Mouse (Mus musculus) cerebellum, postnatal 36 days (tissue): Measurements from ENCODE around the gene Gm48551.

Experiments
- DNase-seq, 2 experiments: peaks; one replicate each; pipeline ENCODE4 v3.0.0; 2021 to 2022; ENCODE audit warnings: mixed read lengths in 2 of 2

Gene Gm48551

DNA sequence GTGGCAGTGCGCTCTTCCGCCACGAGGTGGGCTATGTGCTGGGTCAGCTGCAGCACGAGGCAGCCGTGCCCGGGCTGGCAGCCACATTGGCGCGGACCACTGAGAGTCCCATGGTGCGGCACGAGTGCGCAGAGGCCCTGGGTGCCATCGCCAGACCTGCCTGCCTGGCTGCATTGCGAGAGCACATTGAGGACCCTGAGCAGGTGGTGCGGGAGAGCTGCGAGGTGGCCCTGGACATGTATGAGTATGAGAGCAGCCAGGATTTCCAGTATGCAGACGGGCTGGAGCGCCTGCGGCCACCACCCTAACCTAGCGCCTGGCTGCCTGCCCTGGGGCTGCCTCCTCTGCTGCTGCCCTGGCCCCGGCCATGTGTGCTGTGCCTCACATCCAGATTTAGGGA is 3.5 kb downstream of the Gm48551 start:
- no peak for DNase-seq

DNA sequence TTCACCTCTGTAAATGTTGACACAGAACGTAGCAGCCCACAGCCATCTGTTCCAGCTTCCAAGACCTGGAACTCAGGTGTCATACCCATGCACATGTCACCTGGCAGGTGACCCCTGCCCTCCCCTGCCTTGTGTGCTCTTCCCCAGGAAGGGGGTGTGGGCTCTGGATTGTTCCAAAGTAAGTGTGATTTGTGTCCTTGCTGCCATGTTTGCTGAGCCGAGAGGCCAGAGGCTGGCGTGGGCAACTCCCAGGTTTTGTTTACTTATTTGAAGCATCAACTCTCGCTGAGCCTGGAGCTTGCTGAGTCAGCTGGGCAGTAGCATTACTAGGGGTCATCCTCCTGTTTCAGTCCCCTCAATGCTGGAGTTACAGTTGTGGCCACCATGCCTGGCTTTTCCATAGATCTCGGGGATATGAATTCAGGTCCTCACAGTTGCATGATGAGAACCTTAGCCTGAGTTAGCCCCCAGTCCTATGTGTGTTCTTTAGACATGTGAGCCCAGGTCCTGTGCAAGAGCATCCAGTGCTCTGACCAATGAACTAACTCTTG is 4.3 kb downstream of the Gm48551 start, which contains the start of gene Gm48552:
Gene Gm48552 (plus strand): TSS at position 501 of the 551 bp plus-strand sequence.
- DNase-seq = no peak

DNA sequence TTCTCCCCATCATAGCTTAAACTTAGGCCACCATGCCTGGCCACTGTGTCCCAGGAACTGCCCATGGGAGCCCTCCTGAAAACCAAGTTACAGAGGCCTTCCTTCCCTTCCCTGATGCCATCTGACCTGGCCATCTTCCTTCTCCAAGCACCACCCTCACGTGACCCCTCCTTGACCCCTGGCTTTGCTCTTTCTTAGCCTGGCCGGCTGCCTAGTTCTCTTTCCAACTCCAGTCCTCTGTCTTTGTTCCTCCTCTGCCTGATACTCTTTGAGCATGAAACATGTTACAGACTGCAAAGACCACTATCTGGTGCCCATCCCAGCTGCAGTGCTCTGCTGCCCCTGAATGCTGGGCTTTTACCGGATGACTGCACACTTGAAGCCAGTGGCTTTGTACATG is 5.1 kb downstream of the Gm48551 start:
- DNase-seq = no peak

DNA sequence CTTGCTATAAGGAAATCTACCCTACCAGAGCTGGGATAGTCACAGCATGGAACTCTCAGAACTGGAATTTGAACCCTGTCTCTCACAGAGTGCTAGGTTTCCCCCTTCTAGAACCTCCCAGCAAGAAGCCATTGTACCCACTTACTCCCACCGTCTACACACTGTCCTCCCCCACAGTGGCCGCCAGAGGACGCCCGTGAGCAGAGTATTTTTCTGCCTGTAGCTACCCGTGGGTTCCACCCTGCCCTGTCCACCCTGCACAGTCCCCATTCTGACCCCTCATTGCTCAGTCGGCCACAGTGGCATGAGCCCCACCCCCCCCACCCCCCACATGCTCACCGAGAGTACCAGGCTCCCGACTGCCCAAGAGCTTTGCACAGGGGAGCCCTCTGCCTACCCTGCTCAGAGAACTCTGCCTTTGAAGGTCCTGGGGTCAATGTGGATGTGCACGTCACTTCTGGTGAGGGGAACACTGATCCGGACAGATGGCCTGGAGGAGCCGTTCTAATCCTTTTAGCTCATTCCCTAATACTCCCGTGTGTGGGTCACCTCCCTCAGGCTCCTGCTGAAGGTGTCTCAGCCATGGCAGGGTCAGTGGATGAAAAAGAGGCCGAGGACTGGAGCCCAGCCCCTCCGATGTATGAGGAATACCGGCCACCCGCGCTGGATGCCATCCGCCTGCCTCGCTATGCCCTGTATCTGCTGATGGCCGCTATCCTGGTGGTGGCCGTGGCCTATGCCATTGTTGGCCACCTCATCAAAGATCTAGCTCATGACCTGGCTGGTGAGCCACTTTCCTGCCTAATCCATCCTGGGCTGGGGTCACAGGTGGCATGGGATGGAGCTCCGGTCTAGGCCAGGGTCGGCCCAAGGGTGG is 5.8 kb downstream of the Gm48551 start:
- DNase-seq = peak; percentile 78 to 82

DNA sequence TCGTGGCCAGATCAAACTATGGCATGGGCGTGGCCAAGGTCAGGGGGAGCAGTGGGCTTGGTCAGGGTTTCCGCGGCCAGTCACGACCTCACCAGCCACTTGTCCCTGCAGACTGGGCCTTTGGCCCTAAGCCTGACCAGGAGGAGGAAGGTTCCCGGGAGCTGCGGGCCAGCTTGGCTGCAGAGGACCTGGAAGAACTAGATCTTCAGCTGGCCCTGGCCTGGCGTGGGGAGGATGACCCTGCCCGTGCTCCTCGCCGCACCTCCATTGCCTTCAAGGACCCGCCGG is 6.4 kb downstream of the Gm48551 start:
- DNase-seq = no peak

DNA sequence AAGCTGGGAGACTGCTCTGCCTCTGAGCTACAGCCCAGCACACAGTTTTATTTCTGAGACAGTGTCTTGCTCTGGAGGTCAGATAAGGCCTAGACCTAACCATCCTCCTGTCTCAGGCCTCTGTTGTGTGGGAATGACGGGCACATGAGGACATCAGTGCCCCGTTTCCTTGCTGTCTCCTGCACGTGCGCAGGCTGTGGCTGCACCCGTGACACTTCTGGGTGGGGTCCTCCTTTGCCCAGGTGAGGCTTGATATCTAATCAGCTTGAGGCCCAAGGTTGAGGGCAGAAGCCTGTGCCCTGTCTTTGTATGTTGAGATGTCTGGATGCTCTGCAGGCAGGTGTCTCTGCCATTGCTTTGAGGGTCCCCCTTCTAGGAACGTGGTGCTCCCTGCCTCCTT is 8.0 kb downstream of the Gm48551 start:
- no peak for DNase-seq

DNA sequence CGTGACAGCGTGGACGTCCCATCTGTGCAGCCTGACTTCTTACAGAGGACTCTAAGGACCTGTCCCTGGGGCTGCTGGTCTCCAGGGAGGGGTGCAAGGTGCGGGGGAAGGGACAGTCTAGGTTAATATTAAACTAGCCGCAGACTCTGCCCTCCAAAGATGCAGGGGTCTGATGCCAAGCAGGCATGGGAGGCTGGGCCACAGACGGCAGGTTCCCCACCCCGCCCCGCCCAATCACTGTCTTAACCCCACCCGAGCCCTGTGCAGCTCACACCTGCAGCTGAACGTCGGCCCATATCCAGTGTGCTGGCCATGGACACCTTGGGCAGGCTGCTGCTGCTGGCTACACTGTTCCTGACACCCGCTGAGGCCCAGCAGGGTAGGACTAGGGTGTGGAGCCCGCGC is 8.5 kb downstream of the Gm48551 start, which contains the start of gene Smim24:
Gene Smim24 (plus strand): TSS at position 271 of the 405 bp plus-strand sequence.
- DNase-seq = no peak

DNA sequence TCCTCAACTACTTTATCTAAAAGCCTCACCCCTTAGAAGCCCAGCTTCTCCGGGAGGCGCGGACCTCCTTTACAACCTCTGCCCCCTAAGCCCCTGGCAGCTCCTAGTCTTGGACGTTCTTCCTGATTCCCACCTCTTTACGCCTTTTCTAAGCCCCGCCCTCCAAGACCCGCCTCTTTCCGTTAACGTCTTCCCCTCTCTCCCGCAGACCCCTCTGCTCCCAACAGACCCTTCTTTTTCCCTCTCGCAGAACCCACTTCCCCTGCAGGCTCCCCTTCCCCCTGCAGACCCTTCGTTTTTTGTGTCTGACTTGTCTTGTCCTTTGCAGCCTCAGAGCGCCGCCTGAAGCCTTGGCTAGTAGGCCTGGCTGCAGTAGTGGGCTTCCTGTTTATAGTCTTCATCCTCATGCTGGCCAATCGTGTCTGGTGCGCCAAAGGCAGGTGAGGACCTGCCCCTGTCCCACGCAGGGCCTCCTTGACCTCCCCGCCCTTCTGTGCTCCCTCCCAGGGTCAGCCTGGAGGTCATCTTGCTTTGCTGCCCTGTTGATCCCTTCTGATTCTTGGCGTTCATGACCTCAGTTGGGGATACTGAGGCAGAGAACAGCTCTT is 9.3 kb downstream of the Gm48551 start:
- no peak for DNase-seq

DNA sequence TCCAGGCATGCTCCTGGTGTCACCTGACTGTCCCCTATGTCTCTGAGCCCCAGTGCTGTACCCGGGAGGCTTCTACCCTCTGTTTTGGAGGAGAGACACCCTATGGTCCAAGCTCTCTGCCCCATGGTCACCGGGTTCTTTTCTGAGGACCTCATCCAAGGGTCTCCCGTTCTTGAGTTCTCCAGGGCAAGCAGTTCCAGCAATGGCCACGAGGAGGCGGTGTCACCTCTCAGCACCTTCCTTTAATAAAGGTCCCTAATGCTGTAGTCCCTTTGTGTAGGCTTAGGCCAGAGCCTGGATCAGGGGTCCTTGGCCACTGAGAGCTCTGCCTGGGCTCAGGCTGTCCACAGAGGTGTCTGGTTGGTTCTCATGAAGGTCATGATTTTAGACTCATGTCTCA is 10.9 kb downstream of the Gm48551 start:
- peak; percentile 78 to 81 for DNase-seq

DNA sequence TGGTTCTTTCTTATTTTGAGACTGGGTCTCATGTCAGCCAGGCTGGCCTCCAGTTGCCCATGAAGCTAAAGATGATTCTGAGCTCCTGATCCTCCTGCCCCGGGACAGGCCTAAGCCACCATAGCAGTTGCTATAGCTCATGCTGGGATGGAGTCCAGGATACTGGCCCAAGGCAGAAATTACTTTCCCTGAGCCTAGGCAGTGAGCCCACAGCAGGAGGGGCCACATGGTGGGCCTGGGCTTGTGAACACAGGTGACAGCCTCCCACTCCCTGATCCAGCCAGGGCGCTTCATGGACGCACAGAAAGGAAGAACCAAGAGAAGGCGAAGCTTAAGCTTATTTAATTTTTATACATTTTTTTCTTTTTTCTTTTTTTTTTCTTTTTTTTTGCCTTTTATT is 11.6 kb downstream of the Gm48551 start:
- no peak for DNase-seq

DNA sequence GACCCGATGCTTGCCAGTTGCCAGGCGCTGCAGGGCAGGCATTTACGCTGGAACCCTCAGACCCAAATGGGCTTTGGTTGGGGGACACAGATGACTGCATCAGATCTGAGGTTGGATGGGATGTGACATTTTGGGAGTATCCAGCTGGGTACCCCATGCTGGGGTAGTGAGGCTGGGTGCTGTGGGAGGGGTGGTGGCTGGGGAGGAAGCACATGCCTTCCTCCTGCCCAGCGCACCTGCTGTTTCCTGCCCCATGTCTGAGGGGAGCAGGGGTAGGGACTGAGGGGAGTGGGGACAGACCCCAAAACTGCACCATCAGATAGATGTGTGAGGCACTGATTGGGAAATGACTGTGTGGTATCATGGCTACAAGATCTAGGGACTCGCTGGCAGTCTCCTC is 12.5 kb downstream of the Gm48551 start:
- DNase-seq = no peak

DNA sequence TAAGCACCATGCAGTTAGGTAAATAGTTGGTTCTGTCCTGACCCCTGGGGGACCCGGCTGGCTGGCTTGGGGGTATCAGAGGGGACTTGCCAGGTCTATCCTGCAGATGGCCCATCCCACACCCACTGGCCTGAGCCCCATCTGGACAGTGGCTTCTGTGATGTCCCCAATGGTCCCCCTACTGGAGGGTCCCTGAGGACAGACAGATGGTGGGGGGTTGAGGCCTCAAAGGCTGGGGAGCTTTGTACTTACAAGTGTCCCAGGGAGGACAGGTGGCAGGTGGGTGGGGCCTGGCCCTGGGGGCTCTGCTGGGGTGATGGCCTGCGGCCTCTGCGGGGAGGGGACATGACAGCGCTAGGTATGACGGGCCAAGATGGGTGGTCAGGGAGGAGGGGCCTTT is 15.0 kb downstream of the Gm48551 start:
- DNase-seq = no peak

DNA sequence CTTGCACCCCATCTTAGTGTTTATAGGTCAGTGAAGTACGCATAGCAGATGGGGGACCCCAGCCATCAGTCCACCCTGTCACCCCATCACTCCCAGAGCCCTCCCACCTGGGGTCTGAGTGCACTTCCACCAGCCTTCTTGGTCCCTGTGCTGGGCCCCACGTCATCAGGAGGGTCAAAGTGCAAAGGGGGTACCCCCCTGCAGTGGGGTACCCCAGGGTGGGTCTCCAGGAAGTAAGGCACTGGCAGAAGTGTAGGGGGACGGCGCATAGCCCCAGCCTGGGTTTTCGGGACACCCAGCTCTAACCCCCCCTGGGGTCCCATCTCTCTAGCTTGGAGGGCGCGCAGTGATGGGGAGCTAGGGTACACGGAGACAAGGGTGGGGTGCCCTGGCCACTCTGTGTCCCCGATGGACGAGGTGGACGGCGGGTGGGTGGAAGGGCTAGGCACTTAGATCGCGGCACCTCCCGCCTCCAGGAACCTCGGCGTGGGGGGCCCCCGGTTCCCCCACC is 15.6 kb downstream of the Gm48551 start:
- DNase-seq = no peak

DNA sequence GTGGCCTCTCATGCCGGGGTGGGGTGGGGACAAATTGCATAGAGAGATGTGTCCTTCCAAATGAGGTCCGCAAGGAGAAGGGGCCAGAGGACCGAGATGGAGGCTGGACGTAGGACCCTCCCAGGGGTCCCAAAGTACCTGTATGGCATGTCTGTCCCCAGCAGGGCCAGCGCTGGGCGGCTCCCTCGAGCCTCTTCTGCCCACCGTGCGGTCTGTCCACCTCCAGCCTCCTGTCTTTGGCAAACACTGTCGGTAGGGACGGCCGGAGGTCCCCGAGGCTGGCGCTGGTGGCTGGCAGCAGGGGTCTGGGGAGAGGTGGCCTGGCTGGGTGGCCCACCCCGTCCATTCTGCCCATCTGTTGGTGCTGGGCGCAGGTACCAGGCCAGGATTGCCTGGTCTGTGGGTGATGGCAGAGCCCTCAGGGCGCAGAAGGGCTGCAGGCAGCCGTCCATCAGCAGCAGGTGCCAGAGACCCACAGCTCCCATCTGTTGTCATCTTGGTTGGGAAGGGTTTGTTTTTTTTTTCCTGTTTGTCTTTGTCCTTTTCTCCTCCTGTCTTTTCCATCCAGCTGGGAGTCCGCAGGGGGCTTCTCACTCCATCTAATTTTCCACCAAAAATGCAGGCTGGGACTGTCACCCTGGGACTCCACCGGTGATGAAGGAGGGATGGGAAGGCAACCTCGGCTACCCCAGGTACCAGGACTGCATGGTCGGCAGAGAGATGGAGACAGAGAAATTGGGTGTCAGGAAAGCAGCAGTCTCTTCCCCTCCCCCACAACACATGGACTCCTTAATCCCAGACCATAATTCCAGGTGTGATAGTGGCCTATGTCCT is 16.3 kb downstream of the Gm48551 start:
- DNase-seq = peak; percentile 89 to 90

DNA sequence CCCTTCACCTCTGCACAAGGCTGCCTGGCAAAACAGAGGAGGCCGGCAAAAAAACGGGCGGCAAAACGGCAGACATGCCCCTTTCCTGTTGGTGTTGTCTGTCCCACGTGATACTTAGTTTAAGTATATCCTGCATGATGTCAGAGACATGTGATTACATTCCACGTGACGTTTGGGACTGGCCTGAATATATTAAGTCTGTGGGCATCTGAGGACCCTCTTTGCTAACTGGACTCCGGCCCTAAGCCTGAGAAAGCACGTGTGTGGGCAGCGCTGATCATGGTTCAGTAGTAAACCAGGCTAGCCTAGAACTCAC is 16.9 kb downstream of the Gm48551 start:
- no peak for DNase-seq

DNA sequence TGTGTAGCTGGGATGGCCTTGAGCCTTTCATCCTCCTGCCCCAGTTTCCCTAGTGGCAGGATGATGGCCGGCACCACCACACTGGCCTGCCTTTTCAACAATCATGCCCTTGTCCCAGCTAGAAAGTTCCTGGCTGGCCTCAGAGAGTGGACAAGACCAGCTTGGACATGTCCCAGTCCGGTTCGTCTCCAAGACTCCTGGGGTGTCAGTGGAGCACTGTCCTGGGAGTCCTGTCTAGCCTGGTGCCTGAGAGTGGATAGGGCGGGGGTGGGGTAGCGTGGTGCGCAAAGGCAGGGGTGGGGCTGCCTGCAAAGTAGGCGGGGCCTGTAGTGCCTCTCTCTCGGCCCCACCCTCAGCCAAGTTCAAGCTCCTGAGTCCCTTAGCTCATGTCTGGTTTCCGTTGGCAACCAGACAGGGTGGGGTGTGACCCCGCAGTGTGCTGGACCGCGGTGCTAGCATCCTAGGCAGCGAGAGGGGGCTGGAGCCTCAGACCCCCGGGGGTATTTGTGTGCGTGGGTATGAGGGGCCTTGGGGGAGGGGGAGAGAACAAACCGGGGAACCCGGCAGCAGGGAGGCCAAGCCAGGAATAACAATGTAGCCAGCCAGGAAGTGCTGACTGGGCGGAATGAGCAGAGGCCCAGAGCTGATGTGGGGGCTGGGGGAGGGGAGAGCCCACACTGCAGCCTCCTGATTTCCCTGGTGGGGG is 17.4 kb downstream of the Gm48551 start:
- DNase-seq = peak; percentile 52 to 65

DNA sequence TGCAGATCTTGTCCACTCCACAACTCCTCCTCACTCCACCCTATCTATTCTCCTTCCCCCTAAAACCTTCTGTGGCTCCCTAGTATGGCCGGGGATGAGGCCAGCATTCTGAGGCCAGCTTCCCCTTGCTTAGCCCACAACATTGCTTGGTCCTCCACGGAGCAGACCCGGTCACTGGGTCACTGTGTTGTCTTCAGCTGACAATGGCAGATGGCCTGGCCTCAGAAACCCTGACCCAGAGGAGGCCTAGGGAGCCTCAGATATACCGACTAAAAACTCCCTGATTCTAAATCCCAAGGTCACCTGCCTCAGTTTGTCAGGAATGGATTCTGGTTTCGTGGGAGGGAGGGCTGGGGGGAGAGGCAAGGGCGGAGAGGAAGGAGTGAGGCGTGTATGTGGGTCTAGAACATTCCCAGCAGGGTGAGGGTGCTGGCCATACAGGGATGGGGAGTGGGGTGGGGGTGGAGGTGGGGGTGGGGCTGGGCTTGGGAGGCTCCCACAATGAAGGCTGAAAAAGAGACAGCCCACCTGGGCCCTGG is 18.0 kb downstream of the Gm48551 start:
- DNase-seq = peak in 1 of 2 experiments; percentile 51

DNA sequence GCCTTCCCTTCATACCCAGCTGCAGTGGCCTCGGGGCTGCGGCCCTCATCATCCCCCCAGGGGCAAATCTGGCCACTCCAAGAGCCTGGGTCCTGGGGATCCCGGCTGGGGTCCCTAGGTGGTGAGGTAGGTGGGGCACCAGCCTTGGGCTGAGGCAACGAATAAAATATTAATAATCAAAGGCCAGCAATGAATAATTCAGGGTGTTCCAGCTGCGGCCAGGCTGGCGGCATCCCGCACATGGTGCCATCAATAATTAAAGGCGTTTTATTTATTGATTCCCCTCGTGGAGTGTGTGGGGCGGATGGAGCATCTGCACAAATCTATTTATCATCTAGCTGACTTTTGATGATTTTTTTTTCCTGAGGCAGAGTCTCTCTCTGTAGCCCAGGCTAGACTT is 19.2 kb downstream of the Gm48551 start:
- no peak for DNase-seq

DNA sequence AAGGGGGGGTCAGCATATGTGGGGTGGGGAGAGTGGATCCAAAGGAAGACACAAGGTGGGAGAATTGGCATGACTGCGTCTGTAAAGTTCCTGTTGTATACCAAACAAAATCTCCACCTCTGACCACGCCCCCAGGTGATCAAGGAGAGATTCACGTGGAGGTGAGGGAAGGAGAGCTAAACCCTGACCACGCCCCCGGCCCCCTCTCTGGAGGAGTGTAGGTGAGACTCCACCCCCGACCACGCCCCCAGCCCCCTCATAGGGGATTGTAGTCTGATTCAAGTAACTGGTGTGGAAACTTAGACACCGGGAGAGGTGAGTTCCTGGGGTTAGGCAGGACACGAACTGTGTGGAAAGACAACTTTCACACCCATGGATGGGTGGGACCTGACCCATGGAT is 19.8 kb downstream of the Gm48551 start:
- no peak for DNase-seq

DNA sequence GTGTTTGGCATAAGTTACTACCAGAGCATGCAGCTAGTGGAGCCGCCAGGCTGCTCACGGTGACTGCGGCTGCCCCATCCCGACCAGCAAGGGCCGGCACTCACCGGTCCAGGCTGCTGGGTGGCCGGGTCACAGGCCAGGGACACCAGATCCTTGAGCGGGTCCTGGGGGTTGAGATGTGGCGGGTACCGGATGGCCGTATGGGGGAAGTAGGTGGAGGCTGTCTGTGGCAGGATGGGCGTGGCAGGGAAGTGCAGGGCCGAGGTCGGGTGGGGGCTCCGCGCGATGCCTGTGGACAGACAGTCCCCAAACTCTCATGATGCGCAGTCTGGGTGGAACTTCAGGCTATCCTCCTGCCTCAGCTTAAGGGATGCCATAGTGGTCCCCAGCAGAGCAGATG is 20.5 kb downstream of the Gm48551 start:
- peak in 1 of 2 experiments; percentile 8 for DNase-seq

DNA sequence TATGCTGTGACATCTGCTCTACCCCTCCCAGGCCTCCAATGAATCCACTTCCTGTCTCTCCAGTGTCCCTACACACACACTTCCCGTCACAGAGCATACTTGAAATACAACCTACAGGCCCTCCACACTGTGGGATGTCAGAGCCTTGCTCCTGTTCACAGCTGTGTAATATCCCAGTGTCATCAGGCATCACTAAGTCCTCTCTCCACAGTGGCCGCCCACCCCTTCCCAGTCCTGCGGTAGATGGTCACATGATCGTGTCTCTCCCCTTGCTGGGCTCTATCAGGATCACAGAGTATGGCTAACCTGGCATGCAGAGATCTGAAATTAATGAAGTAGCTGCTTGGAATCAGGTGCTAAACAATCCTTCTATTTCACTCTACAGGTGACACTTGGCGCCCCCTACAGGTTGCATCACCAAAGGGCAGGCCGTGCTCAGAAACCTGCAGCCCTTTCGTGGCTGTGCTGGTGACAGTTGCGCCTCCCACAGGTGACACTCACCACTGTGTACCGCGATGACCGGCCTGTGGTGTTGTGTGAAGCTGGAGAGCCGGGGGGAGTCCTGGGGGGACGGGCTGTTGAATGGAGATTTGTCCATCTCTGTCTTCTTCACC is 21.4 kb downstream of the Gm48551 start:
- DNase-seq = peak; percentile 87 to 89
